Mouse (Mus musculus): ENCODE measurements at regions not wholly inside any gene's neighbourhood (a gene's known extent, or its start where the extent isn't known, plus 50 kb on each side); places are given as distances from the start of the nearest gene placed in this dataset.

GRCm38 (mm10) chr5:91198620-91199019 is 59.2 kb downstream of the Areg start:
- DNase-seq (ENCODE audit: low spot score in 2 of 2): peak; percentile 39 to 41

DNA sequence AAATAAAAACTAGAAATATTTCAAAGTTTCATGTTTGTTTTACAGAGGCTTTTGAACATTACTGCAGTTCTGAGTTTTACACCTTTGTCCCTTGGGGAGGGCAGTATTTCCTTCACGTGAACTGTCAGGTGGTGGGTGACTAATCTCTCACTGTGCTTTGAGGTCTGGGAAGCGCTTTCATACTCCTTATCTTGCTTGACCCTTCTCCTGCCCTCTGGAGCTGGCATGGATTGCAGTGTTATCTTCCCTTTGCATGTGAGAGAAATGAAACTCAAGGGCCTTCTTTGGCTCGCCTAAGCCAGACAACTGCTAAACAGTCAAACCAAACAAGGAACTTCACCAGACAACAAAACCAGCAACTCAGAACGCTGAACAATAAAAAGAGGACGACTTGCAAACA is 61.0 kb downstream of the Areg start:
- no peak for DNase-seq (ENCODE audit: low spot score in 2 of 2)

DNA sequence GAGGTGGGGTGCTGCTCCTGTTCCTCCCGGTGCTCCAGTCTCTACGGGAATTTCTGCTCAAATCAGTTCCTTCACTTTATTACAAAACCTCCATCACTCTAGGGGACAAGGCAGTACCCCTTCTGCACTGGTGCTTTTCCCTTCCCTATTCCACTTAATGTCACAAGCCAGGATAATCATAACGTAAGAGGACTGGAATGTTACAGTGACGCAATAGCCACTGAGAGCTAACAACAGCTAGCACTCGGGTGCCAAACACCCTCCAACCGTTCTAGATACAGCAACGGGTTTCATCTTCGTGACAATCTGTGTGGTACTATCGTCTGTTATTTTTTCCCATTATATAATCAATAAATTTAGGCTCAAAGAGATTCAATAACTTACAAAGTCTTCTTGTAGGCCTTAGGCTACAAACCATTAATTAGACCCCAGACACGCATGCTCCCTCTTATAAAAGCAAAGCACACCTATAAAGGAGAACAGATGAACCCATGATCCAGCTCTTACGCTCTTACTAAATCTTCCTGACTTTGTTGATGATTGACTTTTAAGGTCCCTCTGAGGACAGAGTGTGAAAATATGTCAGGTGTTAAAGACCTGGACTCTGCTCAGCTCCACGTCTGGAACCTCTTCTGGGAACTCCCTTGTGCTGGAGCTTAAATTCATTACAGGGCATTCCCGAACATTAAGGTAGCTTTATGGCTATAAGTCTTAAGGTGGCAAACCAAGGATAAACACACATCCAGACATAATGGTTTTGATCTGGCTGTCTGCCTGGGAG is 65.0 kb downstream of the Areg start:
- no peak for DNase-seq (ENCODE audit: low spot score in 2 of 2)

DNA sequence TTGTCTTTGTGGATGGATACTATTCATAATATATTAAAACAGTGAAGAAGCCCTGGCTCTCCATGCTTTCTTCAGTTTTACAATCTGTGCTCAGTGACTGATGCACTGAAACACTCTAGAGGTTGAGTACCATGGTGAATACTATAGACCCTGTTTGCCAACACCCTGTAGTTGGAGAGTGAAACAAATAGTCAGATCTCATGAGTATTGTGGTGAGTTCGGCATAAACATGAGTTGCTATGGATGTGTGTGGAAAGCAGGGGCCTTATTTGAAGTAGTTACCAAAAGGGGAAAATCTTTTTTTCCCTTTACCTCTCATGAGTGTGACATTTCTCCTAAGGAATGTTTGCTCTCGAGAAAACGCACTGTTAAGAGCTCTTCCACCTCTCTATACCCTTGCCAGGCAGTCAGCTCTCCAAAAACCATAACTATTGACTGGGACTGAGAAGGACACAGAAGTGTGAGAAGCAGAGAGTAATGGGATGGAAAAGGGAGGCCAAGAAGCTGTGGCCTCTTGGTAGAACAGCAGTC is 66.0 kb downstream of the Areg start:
- DNase-seq (ENCODE audit: low spot score in 2 of 2): no peak

DNA sequence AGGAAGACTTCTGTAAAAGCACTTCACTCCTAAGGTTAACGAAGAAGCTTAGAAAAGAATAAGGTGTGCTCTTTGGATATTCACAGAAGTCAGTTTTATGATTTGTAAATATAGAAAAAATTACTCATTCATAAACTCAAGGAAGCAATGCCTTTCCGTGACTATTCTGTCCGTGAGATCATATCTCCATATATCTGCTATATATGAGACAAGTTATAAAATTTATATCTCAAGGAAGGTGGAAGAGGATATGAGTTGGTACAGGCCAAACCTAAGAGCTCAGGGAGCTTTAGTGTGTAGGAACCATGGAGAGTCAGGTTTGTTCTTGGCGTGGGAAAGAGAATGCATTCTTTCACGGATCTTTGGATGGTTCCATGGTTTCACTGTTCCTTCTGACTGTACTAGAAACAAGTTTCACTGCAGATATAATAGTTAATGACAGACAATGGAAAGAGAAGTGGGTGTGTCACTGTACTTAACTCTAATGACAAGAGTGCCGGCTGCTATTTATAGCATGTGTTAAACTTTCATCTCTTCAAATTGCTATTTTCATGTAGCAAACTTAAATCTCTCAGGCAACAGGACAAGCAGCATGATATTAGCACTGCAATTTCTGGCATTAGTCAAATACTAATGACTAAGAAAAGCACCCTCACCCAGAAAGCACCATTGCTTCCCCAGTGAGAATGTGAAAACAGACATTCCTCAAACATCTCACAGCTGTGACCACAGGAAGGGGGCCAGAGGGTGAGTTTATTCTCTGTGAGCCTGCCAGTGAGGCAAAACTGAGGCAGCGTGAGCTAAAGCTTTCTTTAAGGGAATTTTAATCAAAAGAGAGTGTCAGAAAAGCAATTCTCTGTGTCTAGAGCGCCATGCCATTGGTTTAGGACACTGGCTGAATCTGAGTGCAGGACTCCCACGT is 67.4 kb downstream of the Areg start:
- no peak for DNase-seq (ENCODE audit: low spot score in 2 of 2)

- DNase-seq (ENCODE audit: low spot score in 2 of 2): no peak
These were observed 80.8 kb downstream of the Areg start for GRCm38 (mm10) chr5:91220174-91220573.

DNA sequence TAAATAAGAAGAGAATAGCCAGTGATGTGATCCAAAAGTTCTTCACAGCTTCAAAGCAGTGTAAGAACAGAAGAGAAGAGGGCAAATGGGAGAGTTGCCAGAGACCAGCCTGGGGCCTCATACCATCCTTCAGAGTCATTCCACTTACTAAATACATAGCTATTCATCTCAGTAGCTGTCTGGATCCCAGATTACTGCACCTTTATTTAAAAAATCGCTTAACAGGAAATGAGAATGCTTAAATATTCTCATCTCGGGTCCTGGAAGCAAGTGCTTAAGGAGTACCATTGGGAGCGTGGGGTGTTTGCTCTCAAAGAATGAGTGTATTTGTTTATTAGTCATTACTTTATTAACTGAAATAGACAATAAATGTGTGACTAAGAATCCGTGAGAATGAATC is 102.3 kb downstream of the Areg start:
- no peak for DNase-seq (ENCODE audit: low spot score in 2 of 2)

GRCm38 (mm10) chr5:91247444-91247843 is 108.0 kb downstream of the Areg start:
- DNase-seq (ENCODE audit: low spot score in 2 of 2): no peak

- DNase-seq (ENCODE audit: low spot score in 2 of 2): no peak
These were observed 122.5 kb downstream of the Areg start for GRCm38 (mm10) chr5:91261895-91262294.

DNA sequence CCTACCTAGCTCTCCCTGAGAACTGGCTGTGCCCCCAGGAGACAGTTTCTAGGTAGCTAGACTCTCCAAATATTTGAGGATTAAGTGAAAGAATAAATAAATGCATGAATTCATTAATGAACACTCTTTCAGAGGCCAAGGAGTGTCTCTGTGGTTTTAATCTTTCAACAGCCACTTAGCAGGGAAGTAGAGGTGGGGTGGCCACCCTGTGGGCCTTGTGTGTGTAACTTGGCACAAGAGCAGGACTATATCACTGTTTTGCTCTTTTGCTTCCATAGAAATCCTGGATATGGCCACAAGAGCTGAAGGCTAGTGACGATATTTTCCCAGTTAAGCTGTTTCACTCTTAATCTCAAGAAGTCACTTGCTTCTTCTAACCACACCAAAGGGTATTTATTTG is 123.1 kb downstream of the Areg start:
- DNase-seq (ENCODE audit: low spot score in 2 of 2): no peak

- DNase-seq (ENCODE audit: low spot score in 2 of 2): no peak
These were observed 131.3 kb downstream of the Areg start for GRCm38 (mm10) chr5:91270747-91271146.

DNA sequence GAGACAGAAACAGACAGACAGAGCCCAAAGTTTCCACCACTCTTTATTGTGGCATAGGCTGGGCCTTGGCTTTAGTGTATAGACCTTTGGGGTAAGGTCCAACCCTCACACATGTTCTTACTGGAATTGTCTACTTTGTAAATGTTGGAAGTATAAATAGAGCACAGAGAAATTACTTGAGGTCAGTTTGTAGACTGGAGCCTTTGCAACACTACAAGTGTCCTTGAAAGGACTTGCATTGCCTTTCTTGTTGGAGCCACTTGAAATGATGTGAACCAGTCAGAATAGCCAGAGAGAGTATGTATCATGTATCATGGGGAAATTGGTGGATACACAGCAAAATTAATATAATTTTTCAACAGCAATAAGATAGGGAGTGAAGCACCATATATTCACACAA is 131.4 kb downstream of the Btc start:
- DNase-seq (ENCODE audit: low spot score in 2 of 2): no peak

DNA sequence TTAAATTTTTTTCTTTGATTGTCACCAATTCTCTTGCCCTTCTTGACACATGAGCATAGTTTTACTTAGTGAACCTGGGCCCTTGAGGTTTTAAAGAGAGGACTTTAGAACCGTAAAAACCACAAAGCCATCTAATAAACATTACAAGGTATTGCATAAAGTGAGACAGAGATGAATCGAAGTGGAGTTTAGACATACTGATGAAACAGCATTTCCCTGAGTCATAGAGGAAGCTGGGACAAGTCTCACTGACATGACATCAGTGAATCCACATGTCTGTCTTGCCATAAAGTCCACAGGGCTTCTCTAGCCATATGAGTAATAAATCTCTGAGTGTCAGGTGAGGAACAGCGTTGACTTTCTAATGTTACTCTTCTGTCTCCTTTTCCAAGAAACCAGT is 128.4 kb downstream of the Btc start:
- DNase-seq (ENCODE audit: low spot score in 2 of 2): no peak

- no peak for DNase-seq (ENCODE audit: low spot score in 2 of 2)
These were observed 124.3 kb downstream of the Btc start for GRCm38 (mm10) chr5:91278466-91278865.

DNA sequence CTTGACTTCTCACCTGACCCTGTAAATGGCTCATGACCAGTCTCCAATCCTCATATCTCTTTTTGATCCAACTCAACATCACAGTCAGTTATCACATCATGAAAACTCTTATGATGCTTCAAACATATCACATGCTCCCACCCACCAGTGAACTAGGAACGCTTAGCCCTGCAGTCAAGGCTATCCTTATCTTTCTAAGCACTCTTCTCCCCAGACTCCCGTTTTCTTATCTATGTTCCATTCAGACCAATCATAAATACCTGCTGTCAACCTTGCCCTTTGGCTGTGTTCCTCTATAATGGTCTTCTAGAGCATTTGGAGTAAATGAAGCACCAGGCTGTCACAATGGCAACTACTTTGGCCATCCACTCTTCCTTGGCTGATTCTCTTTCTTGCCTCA is 123.3 kb downstream of the Btc start:
- no peak for DNase-seq (ENCODE audit: low spot score in 2 of 2)

- DNase-seq (ENCODE audit: low spot score in 2 of 2): no peak
These were observed 119.8 kb downstream of the Btc start for GRCm38 (mm10) chr5:91282969-91283368.

GRCm38 (mm10) chr5:91293073-91293472 is 109.7 kb downstream of the Btc start:
- no peak for DNase-seq (ENCODE audit: low spot score in 2 of 2)

- no peak for DNase-seq (ENCODE audit: low spot score in 2 of 2)
These were observed 107.8 kb downstream of the Btc start for GRCm38 (mm10) chr5:91294957-91295356.

DNA sequence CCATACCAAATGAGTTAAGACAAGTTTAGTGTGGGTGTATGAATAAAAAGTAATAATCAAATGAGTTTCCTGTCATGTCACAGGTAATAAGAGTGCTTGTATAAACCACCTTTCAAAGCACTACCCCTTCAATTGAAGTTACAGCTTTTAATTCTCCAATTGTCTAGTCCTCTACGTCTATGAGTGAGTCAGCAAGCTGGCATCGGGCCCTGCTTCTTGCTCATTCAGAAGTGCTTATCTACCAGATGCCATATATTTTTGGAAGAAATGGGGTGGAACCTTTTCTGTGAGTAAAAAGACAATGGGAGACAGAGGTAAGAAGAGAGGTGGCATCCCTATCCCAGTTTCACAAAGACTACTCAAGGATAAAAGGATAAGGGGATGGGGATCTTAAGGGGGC is 105.7 kb downstream of the Btc start:
- DNase-seq (ENCODE audit: low spot score in 2 of 2): peak; percentile 36 to 60

DNA sequence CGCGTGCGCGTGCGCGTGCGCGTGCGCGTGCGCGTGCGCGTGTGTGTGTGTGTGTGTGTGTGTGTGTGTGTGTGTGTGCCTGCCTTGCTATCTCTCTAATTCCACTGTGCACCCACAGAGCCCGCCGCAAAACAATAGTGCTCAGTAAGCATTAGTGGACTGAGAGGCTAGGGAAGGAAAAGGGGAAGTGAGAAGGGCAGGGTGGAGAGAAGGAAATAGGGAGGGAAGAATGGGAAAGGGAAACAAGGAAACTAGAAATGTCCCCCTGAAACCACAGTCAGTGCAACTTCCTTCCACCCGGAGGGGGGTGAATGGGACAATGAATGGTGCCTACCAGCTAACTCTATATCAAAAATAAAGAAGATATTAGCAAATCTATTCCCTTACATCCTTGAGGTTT is 100.7 kb downstream of the Btc start:
- no peak for DNase-seq (ENCODE audit: low spot score in 2 of 2)

DNA sequence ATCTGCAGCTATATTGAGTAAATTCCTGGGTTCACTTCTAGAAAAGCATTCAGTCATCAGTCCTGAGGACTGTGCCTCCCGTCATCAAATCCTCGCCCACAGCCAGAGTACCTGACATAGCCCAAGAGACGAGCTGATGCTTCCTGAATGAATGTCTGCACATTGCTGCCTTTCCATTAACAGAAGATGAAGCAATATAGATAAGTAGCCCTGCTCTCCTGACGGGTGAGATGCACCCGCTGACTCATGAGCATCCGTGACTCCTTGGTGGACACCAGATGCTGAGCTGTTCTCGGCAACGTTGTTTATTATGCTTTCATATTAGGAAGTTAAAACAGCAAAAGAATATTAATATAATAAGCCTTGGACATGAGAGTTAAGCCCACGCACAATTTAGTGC is 99.9 kb downstream of the Btc start:
- no peak for DNase-seq (ENCODE audit: low spot score in 2 of 2)

- DNase-seq (ENCODE audit: low spot score in 2 of 2): no peak
These were observed 99.1 kb downstream of the Btc start for GRCm38 (mm10) chr5:91303702-91304101.

DNA sequence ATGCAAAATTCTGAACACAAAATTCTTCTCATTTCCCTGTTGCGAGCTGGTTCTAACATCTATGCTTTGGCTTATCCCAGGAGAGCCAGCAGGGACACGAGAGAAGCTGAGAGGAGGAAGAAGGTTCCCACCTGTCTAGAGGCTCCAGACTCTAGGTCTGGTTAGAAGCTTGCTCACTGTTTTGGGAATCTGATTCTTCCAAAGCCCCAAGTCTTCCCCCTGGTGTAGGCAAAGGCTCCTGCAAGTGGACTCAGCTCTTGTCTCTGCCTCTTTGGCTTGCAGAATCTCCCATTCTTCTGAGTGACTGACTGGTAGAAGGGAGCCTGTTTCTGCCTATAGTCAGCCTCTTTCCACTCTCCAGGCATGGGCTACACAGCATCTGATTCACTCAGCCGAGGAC is 95.8 kb downstream of the Btc start:
- DNase-seq (ENCODE audit: low spot score in 2 of 2): no peak

Measured in right cerebral cortex, adult 2 months (tissue).